Mouse (Mus musculus): ENCODE measurements around the gene Gm43517. TPM values are rescaled to one million over a fixed set of nuclear protein-coding genes. Genes with fewer than 3 reads are reported as not detected.

Gm43517 gene
- total RNA-seq, 4 experiments from 2014 or later: 6.2 to 16.4 (median 10.8) TPM

DNA sequence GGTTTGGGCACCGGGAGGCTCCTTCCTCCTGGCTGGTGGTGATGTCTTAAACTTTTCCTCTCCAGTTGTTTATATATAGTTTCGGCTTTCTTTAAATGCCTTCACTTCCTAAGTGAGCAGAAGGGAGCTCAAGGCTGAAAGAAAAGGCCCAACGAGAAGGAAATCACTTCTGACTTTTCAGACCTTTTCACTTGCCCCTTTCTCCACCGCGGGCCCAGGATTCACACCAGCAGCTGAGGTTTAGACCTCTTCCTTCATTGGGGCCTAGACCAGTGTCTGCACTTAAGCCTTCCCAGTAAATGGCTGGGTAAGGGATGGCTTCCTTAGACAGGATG is 16.8 kb downstream of the Gm43517 start:
- no peak for DNase-seq (ENCODE audit: low spot score in 2 of 2)

- DNase-seq (ENCODE audit: low spot score in 2 of 2): no peak
These were observed 24.9 kb downstream of the Gm43517 start for GRCm38 (mm10) chr12:49409833-49410232.

DNA sequence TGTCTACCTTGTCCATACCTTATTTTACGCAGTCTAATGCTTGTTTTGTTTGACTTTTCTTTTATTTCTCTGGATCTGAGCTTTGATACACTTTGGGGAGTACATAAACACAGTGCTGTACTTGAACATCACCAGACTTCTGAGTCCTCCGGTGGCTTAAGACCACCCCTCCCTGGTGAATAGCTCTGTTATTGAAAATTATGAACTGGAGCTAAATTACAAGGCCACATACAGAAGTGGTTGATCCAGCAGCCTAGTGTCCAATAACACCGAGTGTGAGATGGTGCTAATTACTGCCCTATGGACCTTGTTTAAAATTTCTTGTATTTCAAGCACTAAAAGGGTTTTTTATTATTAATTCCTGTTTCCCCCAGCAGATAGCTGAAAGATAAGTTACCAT is 33.0 kb downstream of the Gm43517 start:
- no peak for DNase-seq (ENCODE audit: low spot score in 2 of 2)

Other genes with a start within 250 kb of the Gm43517 start
- 100 to 1,000 TPM; 124 to 133 (median 128) TPM for gene Foxg1, start 2.5 kb upstream of the Gm43517 start, total RNA-seq (2022)